Mouse (Mus musculus) olfactory bulb, adult 2 months (tissue): Measurements from ENCODE around the gene Gng12. TPM values are rescaled to one million over a fixed set of nuclear protein-coding genes. Genes with fewer than 3 reads are reported as not detected.

Source experiments
- H3K27ac ChIP-seq: fragments of 200-500 bp; 2 replicates; pipeline ENCODE4 v1.5.1; 2012; ENCODE audit warnings: low read depth, low read length; ENCODE audit not compliant: insufficient read depth
- H3K4me1 ChIP-seq: fragments of 200-500 bp; 2 replicates; pipeline ENCODE4 v1.6.1; 2012; ENCODE audit warnings: low read length; ENCODE audit not compliant: control insufficient read depth, insufficient read depth
- H3K4me3 ChIP-seq: fragments of 200-500 bp; 2 replicates; pipeline ENCODE4 v1.5.1; 2012; ENCODE audit warnings: mild to moderate bottlenecking, low read depth, low read length, moderate library complexity; ENCODE audit not compliant: insufficient read depth
- CTCF ChIP-seq: fragments of 200-500 bp; IDR thresholded peaks from 2 replicates; pipeline ENCODE4 v1.5.1; 2012; ENCODE audit warnings: low read depth, mild to moderate bottlenecking, low read length, moderate library complexity; ENCODE audit not compliant: insufficient read depth
- POLR2A ChIP-seq: fragments of 200-500 bp; IDR thresholded peaks from 2 replicates; pipeline ENCODE4 v1.6.1; 2012; ENCODE audit warnings: mild to moderate bottlenecking, low read depth, low read length, moderate library complexity; ENCODE audit not compliant: insufficient read depth
- WGBS: fragments of 180-500 bp; shearing (Covaris S2); methylation state at CpG from one replicate; pipeline ENCODE4 v1.1.7; 2018; 5-methylcytosine and 5-hydroxymethylcytosine counted together
- polyA plus RNA-seq: library from polyadenylated mRNA; stranded (reverse); fragments of >200 nt; gene quantifications from 2 replicates; pipeline ENCODE4 v1.2.4, GENCODE M21; 2012; ENCODE audit warnings: low replicate concordance; ENCODE audit not compliant: missing spikeins, insufficient read depth, insufficient read length

Gene Gng12
- polyA plus RNA-seq, 1 experiment = not detected

- no peak for TF ChIP-seq POLR2A
- TF ChIP-seq CTCF = no peak
- WGBS = 96% methylated on average over 1 of the region's 1 CpGs
- Histone ChIP-seq H3K4me3 (no peak overlapping the region), H3K27ac (no peak overlapping the region), H3K4me1 (no peaks in the 10 kb centered on the region)
These were observed 83.0 kb downstream of the Gng12 start for GRCm38 (mm10) chr6:66979197-66979596.

DNA sequence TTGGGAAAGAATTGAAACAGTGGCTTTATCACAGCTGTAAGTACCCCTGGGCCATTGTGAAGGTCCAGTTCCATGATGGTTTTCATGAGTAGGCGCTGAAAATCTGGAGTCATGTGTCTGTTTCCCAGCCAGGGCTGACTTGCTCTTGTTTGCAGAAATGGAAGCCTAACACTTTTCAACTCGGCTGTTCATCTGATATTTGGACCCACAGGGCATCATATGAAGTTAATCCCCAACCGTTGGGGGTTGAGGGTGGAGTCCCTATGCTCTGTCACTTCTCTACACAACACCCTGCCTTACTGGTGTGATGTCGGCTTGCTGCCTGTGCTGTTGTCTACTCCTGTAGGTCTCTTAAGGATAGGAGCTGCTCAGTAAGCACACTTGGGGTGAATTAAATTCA, 83.8 kb downstream of the Gng12 start:
- H3K4me1 ChIP-seq = no peaks in the 10 kb centered on the region
- no peak overlapping the region for H3K4me3 ChIP-seq
- no peak for TF ChIP-seq POLR2A
- no peak for TF ChIP-seq CTCF
- no peak overlapping the region for H3K27ac ChIP-seq
- WGBS = 83% methylated on average over 4 of the region's 4 CpGs

DNA sequence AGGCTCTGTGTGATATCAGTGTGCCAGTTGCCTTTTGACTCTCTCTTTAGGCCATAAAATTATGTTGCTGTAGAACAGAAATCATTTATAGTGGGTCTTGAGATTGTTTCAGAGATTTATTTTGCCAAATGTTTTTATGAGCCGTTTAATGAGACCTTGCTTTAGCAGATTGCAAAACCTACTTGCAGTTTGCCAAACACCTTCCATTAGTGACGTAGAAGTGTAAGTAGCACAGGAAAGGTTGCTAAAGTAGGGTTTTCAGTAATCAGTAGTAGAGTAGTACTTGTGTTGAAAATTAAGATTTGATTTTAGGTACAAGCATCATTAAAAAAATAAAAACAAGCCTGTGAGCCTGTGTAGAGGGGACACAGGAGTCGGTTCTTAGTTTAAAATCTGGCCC, 85.2 kb downstream of the Gng12 start:
- Histone ChIP-seq H3K27ac (no peak overlapping the region), H3K4me1 (no peaks in the 10 kb centered on the region), H3K4me3 (no peak overlapping the region)
- TF ChIP-seq POLR2A = no peak
- no peak for TF ChIP-seq CTCF
- WGBS = 90% methylated on average over 3 of the region's 3 CpGs

- TF ChIP-seq POLR2A = no peak
- no peak for TF ChIP-seq CTCF
- no peak overlapping the region for H3K27ac ChIP-seq
- H3K4me3 ChIP-seq = no peak overlapping the region
- WGBS = 84% methylated on average over 1 of the region's 1 CpGs
- H3K4me1 ChIP-seq = no peaks in the 10 kb centered on the region
These were observed 85.7 kb downstream of the Gng12 start for GRCm38 (mm10) chr6:66981864-66982263.

GRCm38 (mm10) chr6:66984079-66984478, 87.9 kb downstream of the Gng12 start:
- TF ChIP-seq CTCF (no peak), POLR2A (no peak)
- no peak overlapping the region for H3K27ac ChIP-seq
- no peaks in the 10 kb centered on the region for H3K4me1 ChIP-seq
- 89% methylated on average over 5 of the region's 5 CpGs for WGBS
- H3K4me3 ChIP-seq = no peak overlapping the region

DNA sequence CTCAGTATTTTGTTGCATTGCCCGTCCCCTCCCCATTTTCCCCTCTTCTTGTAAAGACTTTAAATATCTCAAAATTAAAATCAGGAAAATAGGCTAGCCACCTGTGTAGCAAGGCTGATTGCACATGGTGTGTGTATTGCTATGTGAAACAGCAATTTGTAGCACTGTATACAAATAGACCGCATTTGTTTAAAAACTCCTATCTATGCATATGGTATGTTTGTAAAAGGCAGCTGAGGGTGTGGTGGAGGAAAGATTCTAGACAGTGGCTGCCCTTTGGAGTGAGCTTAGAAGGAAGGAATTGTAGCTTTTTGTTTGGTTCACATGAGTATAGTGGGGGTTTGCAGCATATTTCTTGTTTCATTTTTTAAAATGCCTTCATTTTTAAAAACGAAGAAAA, 88.5 kb downstream of the Gng12 start:
- H3K4me3 ChIP-seq = no peak overlapping the region
- 86% methylated on average over 3 of the region's 3 CpGs for WGBS

DNA sequence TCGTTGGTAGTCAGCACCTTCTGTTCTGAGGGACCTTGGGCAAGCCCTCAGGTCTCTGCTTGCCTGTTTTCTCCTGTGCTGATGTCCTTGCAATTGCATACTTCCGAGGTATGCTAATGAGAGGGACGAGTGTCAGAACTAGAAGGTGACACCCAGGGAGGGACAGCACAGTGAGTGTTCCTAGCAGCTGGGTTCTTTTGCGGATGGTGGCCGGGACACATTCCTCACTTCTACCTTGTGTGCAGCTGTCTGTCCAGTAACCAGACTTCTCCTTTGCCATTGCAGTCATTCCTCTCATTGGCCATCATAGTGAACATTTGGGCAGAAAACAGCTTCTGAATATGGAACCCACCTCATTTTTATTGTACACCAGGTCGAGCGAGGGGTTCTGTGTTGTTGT, 89.3 kb downstream of the Gng12 start:
- H3K4me1 ChIP-seq = no peaks in the 10 kb centered on the region
- H3K27ac ChIP-seq = no peak overlapping the region
- 84% methylated on average over 7 of the region's 7 CpGs for WGBS
- TF ChIP-seq CTCF (no peak), POLR2A (no peak)
- no peak overlapping the region for H3K4me3 ChIP-seq

More for the DNA sequence above, 88.5 kb downstream of the Gng12 start:
- no peak for TF ChIP-seq POLR2A
- no peak for TF ChIP-seq CTCF
- Histone ChIP-seq H3K27ac (no peak overlapping the region), H3K4me1 (no peaks in the 10 kb centered on the region)

- Histone ChIP-seq H3K4me3 (no peak overlapping the region), H3K27ac (no peak overlapping the region), H3K4me1 (no peaks in the 10 kb centered on the region)
- TF ChIP-seq CTCF (no peak), POLR2A (no peak)
- WGBS = 93% methylated on average over 12 of the region's 12 CpGs
These were observed 89.9 kb downstream of the Gng12 start for GRCm38 (mm10) chr6:66986063-66986462.

- Histone ChIP-seq H3K4me3 (no peak overlapping the region), H3K4me1 (no peaks in the 10 kb centered on the region), H3K27ac (no peak overlapping the region)
- TF ChIP-seq POLR2A = no peak
- TF ChIP-seq CTCF = no peak
- WGBS = 91% methylated on average over 3 of the region's 3 CpGs
These were observed 91.4 kb downstream of the Gng12 start for GRCm38 (mm10) chr6:66987643-66988042.

- 92% methylated on average over 9 of the region's 9 CpGs for WGBS
- Histone ChIP-seq H3K4me1 (no peaks in the 10 kb centered on the region), H3K27ac (no peak overlapping the region), H3K4me3 (no peak overlapping the region)
- TF ChIP-seq CTCF = no peak
- TF ChIP-seq POLR2A = no peak
These were observed 92.2 kb downstream of the Gng12 start for GRCm38 (mm10) chr6:66988363-66988762.
